Mouse (Mus musculus) heart, adult 2 months (tissue): ENCODE results near the gene Zfp110.

Experiments used
- CTCF ChIP-seq: fragments of 200-600 bp; IDR thresholded peaks from 2 replicates; pipeline ENCODE4 v1.8.1; 2022; ENCODE audit warnings: antibody characterized with exemption, mild to moderate bottlenecking, moderate library complexity
- EP300 ChIP-seq: fragments of 200-500 bp; IDR thresholded peaks from 2 replicates; pipeline ENCODE4 v1.6.1; 2011; ENCODE audit warnings: low read depth, low read length, control low read depth; ENCODE audit not compliant: insufficient read depth
- POLR2A ChIP-seq: fragments of 200-500 bp; IDR thresholded peaks from 2 replicates; pipeline ENCODE4 v1.6.1; 2011; ENCODE audit warnings: mild to moderate bottlenecking, low read depth, low read length, control low read depth; ENCODE audit not compliant: insufficient read depth

DNA sequence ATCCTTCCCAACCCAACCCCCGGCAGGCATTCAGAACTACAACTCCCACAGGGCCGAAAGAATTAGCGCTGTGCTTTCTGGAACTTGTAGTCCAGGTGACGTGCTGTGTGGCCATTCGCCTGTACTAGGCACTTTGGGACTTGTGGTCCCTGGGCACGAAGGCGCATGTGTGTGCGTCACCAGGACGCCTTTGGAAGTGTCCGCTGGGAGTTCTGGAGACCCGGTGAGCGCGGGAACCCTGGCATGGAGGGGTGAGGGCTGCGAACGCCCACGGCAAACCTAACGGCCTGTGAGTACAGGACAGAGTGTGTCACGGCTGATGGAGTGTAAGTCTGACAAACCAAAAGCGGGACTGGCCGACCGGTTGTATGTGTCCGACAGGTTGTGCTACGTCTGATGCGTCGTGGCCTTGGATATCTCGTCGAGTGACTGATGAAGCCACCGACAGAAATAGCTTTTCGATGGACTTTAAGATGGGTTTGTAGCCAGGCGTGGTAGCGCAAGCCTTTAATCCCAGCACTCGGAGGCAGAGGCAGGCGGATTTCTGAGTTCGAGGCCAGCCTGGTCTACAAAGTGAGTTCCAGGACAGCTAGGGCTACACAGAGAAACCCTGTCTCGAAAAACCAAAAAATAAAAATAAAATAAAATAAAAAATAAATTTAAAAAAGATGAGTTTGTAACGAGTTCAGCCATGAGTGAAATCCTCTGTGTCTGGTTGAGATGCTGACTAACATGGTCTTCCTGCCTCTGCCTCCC, 63.3 kb downstream of the Zfp110 start, which contains the start of gene Zscan22:
- TF ChIP-seq CTCF (peak; percentile 28), POLR2A (peak; percentile 81), EP300 (peak; percentile 77)
